Mouse (Mus musculus) limb, embryonic 13.5 days (tissue): ENCODE results near the gene Lypd3. TPM values are rescaled to one million over a fixed set of nuclear protein-coding genes. Genes with fewer than 3 reads are reported as not detected.

Experiments
- ATAC-seq: fragments of 200-750 bp; cut with Nextera tagmentation; 2 replicates; pipeline ENCODE4 v1.8.0; 2017; ENCODE audit warnings: low read depth, moderate number of reproducible peaks, moderate TSS enrichment; ENCODE audit not compliant: low FRiP score
- H3K27ac ChIP-seq: fragments of 300-500 bp; sonication (generic); 2 replicates; pipeline ENCODE4 v1.5.1; 2015; ENCODE audit warnings: inconsistent platforms, mild to moderate bottlenecking, moderate library complexity
- H3K27me3 ChIP-seq: fragments of 300-500 bp; sonication (generic); 2 replicates; pipeline ENCODE4 v1.6.1; 2015; ENCODE audit warnings: mild to moderate bottlenecking, inconsistent platforms
- H3K36me3 ChIP-seq: fragments of 300-500 bp; sonication (generic); 2 replicates; pipeline ENCODE4 v1.6.1; 2015; ENCODE audit warnings: inconsistent platforms, mild to moderate bottlenecking, moderate library complexity
- H3K4me1 ChIP-seq: fragments of 300-500 bp; sonication (generic); 2 replicates; pipeline ENCODE4 v1.6.1; 2015; ENCODE audit warnings: inconsistent platforms
- H3K4me2 ChIP-seq: fragments of 300-500 bp; sonication (generic); replicated peaks from 2 replicates; pipeline ENCODE4 v1.6.1; 2015; ENCODE audit warnings: inconsistent platforms, mild to moderate bottlenecking, moderate library complexity
- H3K4me3 ChIP-seq: fragments of 300-500 bp; sonication (generic); 2 replicates; pipeline ENCODE4 v1.5.1; 2015; ENCODE audit warnings: moderate library complexity, mild to moderate bottlenecking, inconsistent platforms
- H3K9ac ChIP-seq: fragments of 300-500 bp; sonication (generic); 2 replicates; pipeline ENCODE4 v1.6.1; 2015; ENCODE audit warnings: mild to moderate bottlenecking, inconsistent platforms
- H3K9me3 ChIP-seq: fragments of 300-500 bp; sonication (generic); 2 replicates; pipeline ENCODE4 v1.6.1; 2016; ENCODE audit warnings: inconsistent platforms
- WGBS: fragments of 180-500 bp; shearing (Covaris S2); methylation state at CpG from one replicate; pipeline ENCODE4 v1.1.7; 2015; 5-methylcytosine and 5-hydroxymethylcytosine counted together
- polyA plus RNA-seq: library from polyadenylated mRNA; unstranded; fragments of >200 nt; fragmentation: Nextera tagmentation; extraction: Ambion mirVana; gene quantifications from 2 replicates; pipeline ENCODE4 v1.2.1, GENCODE M21; 2015

Gene Lypd3
- polyA plus RNA-seq, 1 experiment from 2014 or later = 10.2 TPM

- Histone ChIP-seq H3K9ac (no peak overlapping the region), H3K27me3 (peaks cover 4% of the 10 kb centered on the region; the same call in 1 of the 2 replicates), H3K4me2 (no peak overlapping the region), H3K27ac (no peak overlapping the region), H3K36me3 (0 out of 2 replicates have a peak, but pooled peaks cover 4% of the 10 kb centered on the region), H3K4me3 (no peak overlapping the region), H3K4me1 (peaks cover 7% of the 10 kb centered on the region), H3K9me3 (no peaks in the 10 kb centered on the region)
- WGBS = 74% methylated on average over 15 of the region's 15 CpGs
- ATAC-seq = no peak
These were observed 36.9 kb upstream of the Lypd3 start for GRCm38 (mm10) chr7:24599211-24600067.

DNA sequence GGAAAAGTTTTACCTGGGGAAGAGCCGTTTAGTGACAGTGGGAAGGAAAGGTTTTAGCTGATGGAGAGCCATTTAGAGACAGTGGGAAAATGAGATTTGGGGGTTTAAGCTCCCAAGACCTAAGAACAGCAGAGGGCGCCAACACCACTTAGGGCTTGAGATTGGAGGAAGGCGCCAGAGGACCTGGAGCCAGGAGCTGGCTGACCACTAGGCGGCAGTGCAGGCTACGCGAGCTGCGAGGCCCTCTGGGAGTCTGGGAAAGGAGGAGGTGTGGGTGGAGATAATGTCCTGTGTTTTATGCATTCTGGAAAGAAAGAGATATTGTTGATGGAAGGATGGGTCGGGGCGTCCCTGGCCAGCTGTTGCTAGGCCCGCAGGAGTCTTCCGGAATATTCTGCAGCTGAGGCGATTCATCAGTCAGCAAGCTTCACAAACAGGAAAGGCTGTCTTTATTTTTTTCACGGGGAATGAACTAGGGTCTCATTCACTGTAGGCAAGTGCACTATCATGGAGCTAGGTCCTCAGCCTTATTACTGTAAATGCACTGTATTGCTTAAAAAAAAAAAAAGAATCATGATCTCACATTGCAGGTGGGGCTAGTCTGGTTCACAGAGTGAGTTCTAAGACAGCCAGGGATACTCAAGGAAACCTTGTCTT lies 35.3 kb upstream of the Lypd3 start:
- H3K4me2 ChIP-seq = peak overlapping the region; percentile 47
- no peaks in the 10 kb centered on the region for H3K9me3 ChIP-seq
- H3K9ac ChIP-seq = no peak overlapping the region
- peak overlapping the region; percentile 7; the same call in 1 of the 2 replicates for H3K4me3 ChIP-seq
- no peak overlapping the region for H3K27ac ChIP-seq
- WGBS = 8% methylated on average over 13 of the region's 13 CpGs
- 0 out of 2 replicates have a peak, but pooled peaks cover 4% of the 10 kb centered on the region for H3K36me3 ChIP-seq
- peak; percentile 87 for ATAC-seq
- H3K27me3 ChIP-seq = no peaks in the 10 kb centered on the region
- no peaks in the 10 kb centered on the region for H3K4me1 ChIP-seq

DNA sequence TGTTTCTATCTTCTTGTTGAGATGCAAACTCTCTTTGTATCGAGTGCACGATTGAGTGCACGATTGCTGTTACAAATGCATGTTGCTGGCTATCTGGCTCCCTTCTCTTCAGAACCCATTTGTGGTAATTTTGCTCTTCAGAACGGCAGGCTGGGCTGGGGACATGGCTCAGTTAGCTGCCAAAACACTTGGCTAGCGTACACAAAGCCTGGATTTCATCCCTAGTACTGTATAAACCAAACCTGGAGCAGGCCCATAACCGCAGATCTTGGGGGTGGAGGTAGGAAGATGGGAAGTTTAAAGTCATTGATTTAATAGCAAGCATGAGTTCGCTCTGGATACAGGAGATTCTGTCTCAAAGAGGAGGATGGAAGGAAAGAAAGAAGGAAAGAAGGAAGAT lies 30.8 kb upstream of the Lypd3 start:
- 85% methylated on average over 7 of the region's 7 CpGs for WGBS
- Histone ChIP-seq H3K36me3 (peaks cover 17% of the 10 kb centered on the region; the same call in 1 of the 2 replicates), H3K4me3 (no peak overlapping the region), H3K4me1 (peaks cover 5% of the 10 kb centered on the region), H3K9ac (no peak overlapping the region), H3K27me3 (peaks cover 24% of the 10 kb centered on the region), H3K9me3 (no peaks in the 10 kb centered on the region), H3K4me2 (no peak overlapping the region), H3K27ac (no peak overlapping the region)
- ATAC-seq = no peak

- ATAC-seq = no peak
- Histone ChIP-seq H3K4me3 (no peak overlapping the region), H3K36me3 (peaks cover 17% of the 10 kb centered on the region; the same call in 1 of the 2 replicates), H3K4me2 (no peak overlapping the region), H3K27ac (no peak overlapping the region), H3K9me3 (no peaks in the 10 kb centered on the region), H3K9ac (no peak overlapping the region), H3K4me1 (peaks cover 10% of the 10 kb centered on the region), H3K27me3 (peaks cover 29% of the 10 kb centered on the region)
- 83% methylated on average over 7 of the region's 7 CpGs for WGBS
These were observed 30.3 kb upstream of the Lypd3 start for GRCm38 (mm10) chr7:24606046-24606445.

GRCm38 (mm10) chr7:24608017-24608416 lies 28.3 kb upstream of the Lypd3 start:
- ATAC-seq = peak; percentile 62; the same call in 1 of the 2 replicates
- H3K4me2 ChIP-seq = no peak overlapping the region
- 50% methylated on average over 6 of the region's 6 CpGs for WGBS
- H3K36me3 ChIP-seq = peaks cover 17% of the 10 kb centered on the region; the same call in 1 of the 2 replicates
- no peak overlapping the region for H3K4me3 ChIP-seq
- no peak overlapping the region for H3K9ac ChIP-seq
- H3K27me3 ChIP-seq = peaks cover 49% of the 10 kb centered on the region
- H3K4me1 ChIP-seq = peaks cover 23% of the 10 kb centered on the region
- no peaks in the 10 kb centered on the region for H3K9me3 ChIP-seq
- no peak overlapping the region for H3K27ac ChIP-seq

DNA sequence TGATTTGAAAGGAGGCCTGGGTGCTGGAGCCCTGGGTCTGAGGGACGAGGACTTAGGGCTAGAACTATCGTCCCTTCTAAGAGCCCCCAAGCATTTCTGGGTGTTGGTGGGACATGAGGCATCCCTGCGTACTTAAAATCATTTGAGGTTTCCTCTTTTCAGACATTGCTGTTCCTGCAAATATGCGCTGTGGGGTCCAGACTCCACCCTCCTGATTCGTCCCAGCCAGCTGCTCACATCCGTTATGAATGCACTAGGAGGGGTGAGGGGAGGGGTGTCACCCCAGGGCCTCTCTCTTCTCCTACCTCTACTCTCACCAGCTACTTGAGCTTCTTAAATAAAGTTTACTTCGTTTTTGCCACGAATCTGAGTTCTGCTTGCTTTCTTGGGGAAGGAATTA lies 27.8 kb upstream of the Lypd3 start:
- Histone ChIP-seq H3K27ac (no peak overlapping the region), H3K9me3 (no peaks in the 10 kb centered on the region), H3K4me3 (no peak overlapping the region), H3K27me3 (peaks cover 54% of the 10 kb centered on the region), H3K4me1 (peaks cover 23% of the 10 kb centered on the region), H3K36me3 (peaks cover 17% of the 10 kb centered on the region; the same call in 1 of the 2 replicates), H3K4me2 (no peak overlapping the region), H3K9ac (no peak overlapping the region)
- 71% methylated on average over 8 of the region's 8 CpGs for WGBS
- no peak for ATAC-seq

- 0 out of 2 replicates have a peak, but pooled peaks have one; percentile 38 for ATAC-seq
These were observed 26.0 kb upstream of the Lypd3 start, which contains the start of gene Phldb3 for GRCm38 (mm10) chr7:24610144-24610878. Phldb3 (plus strand) TSS chr7:24610763.

DNA sequence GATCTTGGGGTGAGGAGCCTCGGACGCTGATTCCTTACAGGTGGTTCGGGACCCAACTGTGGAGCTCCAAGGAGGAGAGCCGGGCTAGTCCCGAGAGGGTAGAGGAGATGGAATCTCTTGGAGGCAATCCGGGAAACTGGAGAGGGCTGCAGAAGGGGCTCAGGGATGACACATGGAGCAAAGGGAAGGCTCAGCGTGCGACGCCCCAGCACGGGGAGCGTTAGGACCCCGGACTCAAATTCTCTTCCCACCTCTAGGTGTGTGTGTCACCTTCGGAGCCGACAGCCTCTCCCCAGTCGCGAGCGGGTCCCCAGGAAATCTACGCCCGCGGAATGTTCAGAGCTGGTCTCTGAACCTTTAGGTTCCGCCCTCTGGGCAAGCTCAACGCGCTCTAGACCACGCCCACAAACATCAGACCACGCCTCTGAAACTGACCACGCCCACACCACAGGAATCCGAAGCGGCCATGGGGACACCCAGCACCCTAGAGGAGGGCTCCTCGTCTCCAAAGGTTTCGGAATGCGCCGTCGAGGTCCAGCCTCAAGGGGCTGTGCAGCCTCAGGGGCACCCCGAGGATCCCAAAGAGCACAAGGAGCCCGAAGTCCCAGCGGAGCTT lies 25.4 kb upstream of the Lypd3 start:
- Histone ChIP-seq H3K36me3 (peaks cover 13% of the 10 kb centered on the region; the same call in 1 of the 2 replicates), H3K4me1 (peaks cover 23% of the 10 kb centered on the region), H3K27me3 (peaks cover 68% of the 10 kb centered on the region), H3K4me2 (peak overlapping the region; percentile 63), H3K4me3 (peak overlapping the region; percentile 42), H3K9me3 (no peaks in the 10 kb centered on the region), H3K27ac (no peak overlapping the region), H3K9ac (peak overlapping the region; percentile 48)
- 0 out of 2 replicates have a peak, but pooled peaks have one; percentile 42 for ATAC-seq
- under 1% methylated on average over 36 of the region's 36 CpGs for WGBS

More at GRCm38 (mm10) chr7:24610144-24610878, 26.0 kb upstream of the Lypd3 start, which contains the start of gene Phldb3:
- Histone ChIP-seq H3K4me2 (peak within 1 kb of the TSS; percentile 63), H3K27me3 (peaks cover 68% of the 10 kb centered on the region), H3K36me3 (peaks cover 13% of the 10 kb centered on the region; the same call in 1 of the 2 replicates), H3K4me1 (peaks cover 23% of the 10 kb centered on the region), H3K4me3 (peak within 1 kb of the TSS; percentile 42), H3K27ac (no peak within 1 kb of the TSS), H3K9me3 (no peaks in the 10 kb centered on the region), H3K9ac (peak within 1 kb of the TSS; percentile 48)
- 2% methylated on average over 27 of the region's 27 CpGs for WGBS

- H3K4me2 ChIP-seq = peak overlapping the region; percentile 63
These were observed 24.6 kb upstream of the Lypd3 start for GRCm38 (mm10) chr7:24611709-24612108.

GRCm38 (mm10) chr7:24612308-24612910 lies 23.9 kb upstream of the Lypd3 start:
- Histone ChIP-seq H3K36me3 (peaks cover 9% of the 10 kb centered on the region; the same call in 1 of the 2 replicates), H3K4me1 (peaks cover 23% of the 10 kb centered on the region), H3K4me2 (peak overlapping the region; percentile 52), H3K27ac (no peak overlapping the region), H3K9me3 (no peaks in the 10 kb centered on the region), H3K27me3 (peaks cover 68% of the 10 kb centered on the region), H3K4me3 (peak overlapping the region; percentile 25), H3K9ac (no peak overlapping the region)
- WGBS = 3% methylated on average over 27 of the region's 27 CpGs
- no peak for ATAC-seq

More at GRCm38 (mm10) chr7:24611709-24612108, 24.6 kb upstream of the Lypd3 start:
- Histone ChIP-seq H3K4me3 (peak overlapping the region; percentile 42), H3K27me3 (peaks cover 68% of the 10 kb centered on the region), H3K9ac (no peak overlapping the region), H3K4me1 (peaks cover 23% of the 10 kb centered on the region), H3K9me3 (no peaks in the 10 kb centered on the region), H3K27ac (no peak overlapping the region), H3K36me3 (peaks cover 13% of the 10 kb centered on the region; the same call in 1 of the 2 replicates)
- WGBS = 15% methylated on average over 7 of the region's 7 CpGs
- no peak for ATAC-seq

DNA sequence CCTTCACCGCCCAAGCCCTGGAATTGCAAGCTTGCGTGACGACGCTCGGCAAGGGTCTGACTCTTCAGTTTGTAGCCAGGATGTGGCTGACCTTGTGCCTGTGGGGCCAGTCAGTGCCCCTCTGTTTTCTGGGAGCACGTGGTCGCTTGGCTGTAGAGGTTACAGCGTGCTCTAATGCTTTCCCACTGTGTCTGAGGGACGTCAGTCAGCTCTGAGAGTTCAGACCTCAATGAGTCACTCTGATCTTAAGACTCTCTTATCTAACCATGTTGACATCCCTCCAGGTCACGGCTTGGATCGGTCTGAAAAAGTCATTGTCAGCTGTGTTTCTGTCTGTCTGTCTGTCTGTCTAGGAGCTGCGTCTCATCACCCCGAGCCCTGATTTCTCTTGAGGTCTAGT lies 21.5 kb upstream of the Lypd3 start:
- no peak for ATAC-seq
- WGBS = 79% methylated on average over 13 of the region's 13 CpGs
- peaks cover 51% of the 10 kb centered on the region for H3K27me3 ChIP-seq

More for the DNA sequence above, 21.5 kb upstream of the Lypd3 start:
- H3K4me3 ChIP-seq = no peak overlapping the region
- peaks cover 23% of the 10 kb centered on the region for H3K4me1 ChIP-seq
- no peaks in the 10 kb centered on the region for H3K9me3 ChIP-seq
- no peak overlapping the region for H3K9ac ChIP-seq
- H3K27ac ChIP-seq = no peak overlapping the region
- no peaks in the 10 kb centered on the region for H3K36me3 ChIP-seq
- H3K4me2 ChIP-seq = no peak overlapping the region
